Mouse (Mus musculus): Measurements from ENCODE around the gene Olfr106-ps.

The Olfr106-ps gene

DNA sequence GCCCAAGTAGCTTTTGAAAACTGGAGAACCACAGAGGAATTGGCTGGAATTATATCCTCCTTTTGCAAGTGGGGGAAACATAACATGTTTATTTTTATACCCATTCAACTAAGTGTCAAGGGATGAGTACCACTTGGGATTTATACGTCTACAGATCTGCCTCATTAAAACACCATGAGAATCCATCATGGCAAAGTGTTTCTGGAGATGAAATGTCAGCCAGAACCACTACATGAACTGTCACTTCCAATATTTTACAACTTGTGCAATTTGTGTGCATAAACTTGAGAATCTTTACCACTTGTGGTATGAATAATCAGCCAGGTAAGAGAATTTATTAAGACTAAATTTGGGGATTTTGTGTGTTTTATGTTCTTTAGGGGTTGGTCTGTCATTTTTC lies at the start of gene Olfr106-ps:
Gene Olfr106-ps (plus strand): TSS at position 301 of the 400 bp plus-strand sequence.
- no peak for DNase-seq (ENCODE audit: low spot score)

DNA sequence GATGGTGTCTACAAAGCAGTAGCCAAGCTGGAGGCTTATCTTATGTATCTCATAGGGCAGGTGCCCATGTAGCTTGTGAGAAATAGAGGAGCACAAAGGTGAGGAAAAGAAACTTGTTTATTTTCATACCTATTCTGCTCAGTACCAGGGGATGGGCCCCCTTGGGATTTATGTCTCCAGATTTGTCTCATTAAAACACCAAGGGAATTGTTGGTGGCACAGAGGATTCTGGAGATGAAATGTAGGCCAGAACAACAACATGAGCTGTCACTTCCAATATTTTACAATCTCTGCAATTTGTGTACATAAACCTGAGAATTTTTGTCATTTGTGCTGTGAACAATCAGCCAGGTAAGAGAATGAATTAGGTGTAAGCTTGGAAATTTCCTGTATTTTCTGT lies 30.9 kb upstream of the Olfr106-ps start, which contains the start of gene Olfr104-ps:
Gene Olfr104-ps (plus strand): TSS at position 301 of the 400 bp plus-strand sequence.
- no peak for DNase-seq (ENCODE audit: low spot score)

- no peak for DNase-seq (ENCODE audit: low spot score)
Observed at GRCm38 (mm10) chr17:37378733-37379132, 11.5 kb upstream of the Olfr106-ps start, which contains the start of gene Olfr105-ps. Gene Olfr105-ps (plus strand): TSS chr17:37379033.

DNA sequence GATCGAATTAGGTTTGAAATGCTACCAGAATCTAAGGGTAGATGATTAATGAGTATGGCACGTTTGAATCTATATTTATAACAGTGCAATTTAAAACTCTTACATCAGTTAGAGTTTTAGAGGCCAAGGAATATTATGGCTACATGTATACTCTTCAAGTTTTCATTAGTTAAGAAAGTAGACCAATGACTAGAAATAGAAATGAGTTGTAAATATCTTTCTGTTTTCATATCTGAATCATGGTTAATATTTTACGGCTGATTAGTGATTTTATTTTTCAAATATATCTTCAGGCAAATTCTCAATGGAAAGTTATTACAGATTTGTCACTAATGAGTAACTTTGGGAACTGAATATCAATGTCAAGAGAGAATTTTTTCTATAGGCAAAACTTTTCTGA lies 8.7 kb downstream of the Olfr106-ps start, which contains the start of gene Olfr107:
Gene Olfr107 (plus strand): TSS at position 301 of the 400 bp plus-strand sequence.
- no peak for DNase-seq (ENCODE audit: low spot score)

DNA sequence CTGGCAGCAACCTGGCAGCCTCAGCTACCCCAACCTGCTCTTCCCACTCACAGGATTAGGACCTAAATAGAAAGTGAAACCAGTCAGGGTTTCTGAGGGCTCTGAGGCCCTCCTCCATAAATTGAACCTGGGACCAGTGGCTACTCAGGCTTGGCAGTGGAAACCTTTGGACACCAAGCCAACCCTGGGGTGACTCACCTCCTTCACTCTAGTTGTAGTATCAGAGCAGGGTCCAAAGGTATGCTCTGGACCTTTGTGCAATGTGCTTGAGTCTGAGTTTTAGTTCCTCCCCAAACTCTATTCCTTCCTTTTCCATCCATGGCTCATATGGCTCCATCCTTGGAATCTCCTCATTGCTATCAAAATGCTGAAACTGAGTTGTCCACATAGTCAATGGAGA lies 23.2 kb downstream of the Olfr106-ps start:
- DNase-seq (ENCODE audit: low spot score): no peak

GRCm38 (mm10) chr17:37445180-37445579 lies 55.0 kb downstream of the Olfr106-ps start, which contains the start of gene Olfr108:
Gene Olfr108 (plus strand): TSS chr17:37445480.
- DNase-seq (ENCODE audit: low spot score): no peak
